Mouse (Mus musculus) heart, embryonic 16.5 days (tissue): Measurements from ENCODE around the gene Myt1. TPM values are rescaled to one million over a fixed set of nuclear protein-coding genes. Genes with fewer than 3 reads are reported as not detected.

Experiments used
- ATAC-seq: fragments of 200-750 bp; cut with Nextera tagmentation; replicated peaks from 2 replicates; pipeline ENCODE4 v1.8.0; 2017; ENCODE audit warnings: moderate number of reproducible peaks; ENCODE audit not compliant: insufficient read depth, low FRiP score; ENCODE audit errors: extremely low read depth
- H3K27ac ChIP-seq: fragments of 300-500 bp; sonication (generic); 2 replicates; pipeline ENCODE4 v1.5.1; 2014; ENCODE audit warnings: mild to moderate bottlenecking, low read length, control low read depth, moderate library complexity
- H3K27me3 ChIP-seq: fragments of 300-500 bp; sonication (generic); 2 replicates; pipeline ENCODE4 v1.6.1; 2014; ENCODE audit warnings: low read length, mixed read lengths; ENCODE audit not compliant: control insufficient read depth, insufficient read depth
- H3K36me3 ChIP-seq: fragments of 300-500 bp; sonication (generic); 2 replicates; pipeline ENCODE4 v1.6.1; 2014; ENCODE audit not compliant: control insufficient read depth, insufficient read depth
- H3K4me1 ChIP-seq: fragments of 300-500 bp; sonication (generic); 2 replicates; pipeline ENCODE4 v1.6.1; 2014; ENCODE audit warnings: low read length, mixed read lengths; ENCODE audit not compliant: control insufficient read depth, insufficient read depth
- H3K4me2 ChIP-seq: fragments of 300-500 bp; sonication (generic); 2 replicates; pipeline ENCODE4 v1.6.1; 2014; ENCODE audit warnings: low read depth, mild to moderate bottlenecking, control low read depth, low read length
- H3K4me3 ChIP-seq: fragments of 300-500 bp; sonication (generic); 2 replicates; pipeline ENCODE4 v1.5.1; 2014; ENCODE audit warnings: mild to moderate bottlenecking, control low read depth, low read length
- H3K9ac ChIP-seq: fragments of 300-500 bp; sonication (generic); 2 replicates; pipeline ENCODE4 v1.6.1; 2014; ENCODE audit warnings: low read length, control low read depth
- H3K9me3 ChIP-seq: fragments of 300-500 bp; sonication (generic); replicated peaks from 2 replicates; pipeline ENCODE4 v1.6.1; 2016; ENCODE audit warnings: low read length; ENCODE audit not compliant: control insufficient read depth
- WGBS: fragments of 180-500 bp; shearing (Covaris S2); extraction: QIAGEN DNeasy Blood & Tissue Kit; methylation state at CpG from one replicate; pipeline ENCODE4 v1.1.7; 2014; 5-methylcytosine and 5-hydroxymethylcytosine counted together
- polyA plus RNA-seq: library from polyadenylated mRNA; unstranded; fragments of >200 nt; fragmentation: Nextera tagmentation; extraction: Ambion mirVana; gene quantifications from 2 replicates; pipeline ENCODE4 v1.2.1, GENCODE M21; 2015

The Myt1 gene
- 0.06 and 0.08 TPM in 2 replicates for polyA plus RNA-seq

GRCm38 (mm10) chr2:181763006-181763830 lies at the start of gene Myt1:
Gene Myt1, plus strand, starts transcription at chr2:181763332.
- no peak within 1 kb of the TSS for H3K9ac ChIP-seq
- H3K4me2 ChIP-seq: no peak within 1 kb of the TSS
- no peaks in the 10 kb centered on the region for H3K36me3 ChIP-seq
- H3K27me3 ChIP-seq: 0 out of 2 replicates have a peak, but pooled peaks cover 5% of the 10 kb centered on the region
- no peaks in the 10 kb centered on the region for H3K9me3 ChIP-seq
- no peak for ATAC-seq
- H3K27ac ChIP-seq: no peak within 1 kb of the TSS
- H3K4me3 ChIP-seq: no peak within 1 kb of the TSS
- 51% methylated on average over 8 of the region's 8 CpGs for WGBS
- no peaks in the 10 kb centered on the region for H3K4me1 ChIP-seq

- H3K36me3 ChIP-seq: no peaks in the 10 kb centered on the region
- H3K27me3 ChIP-seq: no peaks in the 10 kb centered on the region
- H3K4me1 ChIP-seq: peaks cover 9% of the 10 kb centered on the region
- H3K4me2 ChIP-seq: no peak overlapping the region
- H3K9me3 ChIP-seq: no peaks in the 10 kb centered on the region
- H3K27ac ChIP-seq: no peak overlapping the region
- no peak for ATAC-seq
- no peak overlapping the region for H3K4me3 ChIP-seq
- H3K9ac ChIP-seq: no peak overlapping the region
- WGBS: 83% methylated on average over 1 of the region's 1 CpGs
Observed at GRCm38 (mm10) chr2:181713749-181714148, 49.4 kb upstream of the Myt1 start.

- Histone ChIP-seq H3K4me1 (peaks cover 9% of the 10 kb centered on the region), H3K36me3 (no peaks in the 10 kb centered on the region), H3K9ac (peak within 1 kb of the TSS; percentile 65), H3K4me2 (peak within 1 kb of the TSS; percentile 61), H3K4me3 (peak within 1 kb of the TSS; percentile 36), H3K27ac (no peak within 1 kb of the TSS), H3K9me3 (no peaks in the 10 kb centered on the region), H3K27me3 (no peaks in the 10 kb centered on the region)
- peak; percentile 83; the same call in 1 of the 2 replicates for ATAC-seq
- under 1% methylated on average over 7 of the region's 7 CpGs for WGBS
Observed at GRCm38 (mm10) chr2:181714903-181715326, 48.2 kb upstream of the Myt1 start, which contains the start of gene Oprl1. Gene Oprl1, plus strand, starts transcription at chr2:181715016.

- H3K4me1 ChIP-seq: peaks cover 9% of the 10 kb centered on the region
- no peak for ATAC-seq
- peak overlapping the region; percentile 36 for H3K4me3 ChIP-seq
- no peak overlapping the region for H3K27ac ChIP-seq
- no peaks in the 10 kb centered on the region for H3K9me3 ChIP-seq
- no peaks in the 10 kb centered on the region for H3K36me3 ChIP-seq
- no peaks in the 10 kb centered on the region for H3K27me3 ChIP-seq
- 59% methylated on average over 3 of the region's 3 CpGs for WGBS
- peak overlapping the region; percentile 61 for H3K4me2 ChIP-seq
- peak overlapping the region; percentile 65; the same call in 1 of the 2 replicates for H3K9ac ChIP-seq
Observed at GRCm38 (mm10) chr2:181715382-181715781, 47.8 kb upstream of the Myt1 start.

GRCm38 (mm10) chr2:181716991-181717390 lies 46.1 kb upstream of the Myt1 start:
- no peaks in the 10 kb centered on the region for H3K9me3 ChIP-seq
- 48% methylated on average over 3 of the region's 3 CpGs for WGBS
- H3K27me3 ChIP-seq: no peaks in the 10 kb centered on the region
- H3K9ac ChIP-seq: no peak overlapping the region
- no peak overlapping the region for H3K27ac ChIP-seq
- ATAC-seq: no peak
- no peak overlapping the region for H3K4me2 ChIP-seq
- no peaks in the 10 kb centered on the region for H3K36me3 ChIP-seq
- H3K4me1 ChIP-seq: peaks cover 9% of the 10 kb centered on the region
- H3K4me3 ChIP-seq: no peak overlapping the region

GRCm38 (mm10) chr2:181720061-181720460 lies 43.1 kb upstream of the Myt1 start:
- Histone ChIP-seq H3K36me3 (no peaks in the 10 kb centered on the region), H3K4me3 (no peak overlapping the region), H3K4me2 (no peak overlapping the region), H3K9me3 (no peaks in the 10 kb centered on the region), H3K9ac (no peak overlapping the region), H3K27ac (no peak overlapping the region), H3K27me3 (no peaks in the 10 kb centered on the region), H3K4me1 (peaks cover 3% of the 10 kb centered on the region)
- ATAC-seq: no peak
- 34% methylated on average over 3 of the region's 3 CpGs for WGBS

GRCm38 (mm10) chr2:181721200-181721599 lies 41.9 kb upstream of the Myt1 start:
- no peaks in the 10 kb centered on the region for H3K36me3 ChIP-seq
- ATAC-seq: no peak
- no peak overlapping the region for H3K9ac ChIP-seq
- H3K27ac ChIP-seq: no peak overlapping the region
- no peak overlapping the region for H3K4me2 ChIP-seq
- no peaks in the 10 kb centered on the region for H3K4me1 ChIP-seq
- no peak overlapping the region for H3K4me3 ChIP-seq
- H3K9me3 ChIP-seq: no peaks in the 10 kb centered on the region
- no peaks in the 10 kb centered on the region for H3K27me3 ChIP-seq

- Histone ChIP-seq H3K4me2 (no peak overlapping the region), H3K9ac (no peak overlapping the region), H3K4me1 (no peaks in the 10 kb centered on the region), H3K27ac (no peak overlapping the region), H3K9me3 (no peaks in the 10 kb centered on the region), H3K27me3 (no peaks in the 10 kb centered on the region), H3K36me3 (no peaks in the 10 kb centered on the region), H3K4me3 (no peak overlapping the region)
- no peak for ATAC-seq
- 17% methylated on average over 3 of the region's 3 CpGs for WGBS
Observed at GRCm38 (mm10) chr2:181722213-181722612, 40.9 kb upstream of the Myt1 start.

GRCm38 (mm10) chr2:181727659-181728262 lies 35.4 kb upstream of the Myt1 start:
- H3K27ac ChIP-seq: no peak overlapping the region
- no peaks in the 10 kb centered on the region for H3K4me1 ChIP-seq
- no peaks in the 10 kb centered on the region for H3K27me3 ChIP-seq
- WGBS: 53% methylated on average over 9 of the region's 9 CpGs
- no peak for ATAC-seq
- no peaks in the 10 kb centered on the region for H3K36me3 ChIP-seq
- H3K4me3 ChIP-seq: no peak overlapping the region
- no peaks in the 10 kb centered on the region for H3K9me3 ChIP-seq
- H3K9ac ChIP-seq: no peak overlapping the region
- H3K4me2 ChIP-seq: no peak overlapping the region
